Mouse (Mus musculus) thymus, postnatal 25 days (tissue): Measurements from ENCODE around the gene Il12rb1.

ENCODE experiments used
- DNase-seq: peaks from one replicate; pipeline ENCODE4 v3.0.0; 2022

The Il12rb1 gene

DNA sequence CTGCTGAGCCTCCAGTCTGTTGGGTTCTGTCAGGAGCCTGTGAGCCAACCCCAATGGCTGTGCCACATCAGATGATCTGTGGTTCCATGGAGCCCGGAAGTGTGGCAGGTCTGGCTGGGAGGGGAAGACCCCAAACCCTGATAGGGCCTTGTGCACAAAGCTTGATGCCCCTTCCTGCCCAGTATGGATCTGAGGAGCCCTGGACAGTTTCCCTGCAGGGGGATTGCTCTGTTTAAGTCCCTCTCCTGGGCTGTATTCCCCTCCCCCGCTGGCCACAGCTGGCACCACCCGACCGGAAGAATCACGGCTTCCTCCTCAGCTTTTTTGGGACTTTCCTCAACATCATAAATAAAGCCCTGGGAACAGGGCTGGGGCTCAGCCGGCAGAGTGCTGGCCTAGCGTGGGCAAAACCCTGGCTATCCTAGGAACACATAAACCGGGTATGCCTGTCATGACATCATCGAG lies 24.8 kb downstream of the Il12rb1 start:
- DNase-seq: peak; percentile 48

DNA sequence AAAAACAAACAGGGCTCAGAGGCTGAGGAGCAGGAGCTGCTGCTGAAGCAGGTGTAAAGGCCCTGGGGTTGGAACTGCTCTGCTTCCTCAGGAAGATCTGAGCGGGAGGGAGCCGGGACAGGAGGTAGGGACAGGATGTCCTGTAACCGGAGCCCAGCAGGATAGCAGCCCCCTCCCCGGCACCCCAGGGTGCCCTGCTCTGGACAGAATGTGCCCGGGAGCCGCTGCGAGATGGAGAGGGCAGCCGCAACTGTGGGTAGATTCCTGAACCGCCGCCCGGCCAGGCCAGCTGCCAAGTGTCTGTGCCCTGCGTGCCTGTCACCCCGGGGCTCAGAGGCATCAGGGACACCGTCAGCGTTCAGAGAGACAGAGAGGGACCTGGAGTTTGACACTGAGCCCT lies 25.3 kb downstream of the Il12rb1 start:
- no peak for DNase-seq

DNA sequence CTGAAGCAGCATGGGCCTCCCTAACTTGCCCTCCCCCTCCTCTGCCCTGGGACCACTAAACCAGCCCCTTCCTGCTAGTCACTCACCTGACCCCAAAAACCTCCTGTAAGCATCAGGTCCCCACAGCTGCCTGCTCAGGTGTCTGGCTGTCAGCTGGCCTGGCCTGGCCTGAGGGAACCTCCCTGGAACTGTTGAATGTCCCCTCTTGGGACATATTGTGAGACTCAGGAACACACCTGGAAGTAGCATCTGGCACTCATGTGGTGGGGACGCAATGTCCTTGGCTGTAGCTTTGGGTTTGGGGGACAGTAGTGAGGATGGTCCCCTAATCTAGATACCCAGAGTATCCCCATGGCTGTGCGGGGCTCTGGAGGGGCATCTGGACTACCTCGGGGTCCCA lies 25.8 kb downstream of the Il12rb1 start:
- no peak for DNase-seq

GRCm38 (mm10) chr8:70836666-70837065 lies 28.4 kb downstream of the Il12rb1 start:
- DNase-seq: no peak

GRCm38 (mm10) chr8:70838654-70839407 lies 30.6 kb downstream of the Il12rb1 start:
- no peak for DNase-seq

GRCm38 (mm10) chr8:70839408-70840351 lies 31.4 kb downstream of the Il12rb1 start, which contains the start of gene Arrdc2:
Arrdc2 (minus strand) TSS chr8:70839720.
- DNase-seq: peak; percentile 98

DNA sequence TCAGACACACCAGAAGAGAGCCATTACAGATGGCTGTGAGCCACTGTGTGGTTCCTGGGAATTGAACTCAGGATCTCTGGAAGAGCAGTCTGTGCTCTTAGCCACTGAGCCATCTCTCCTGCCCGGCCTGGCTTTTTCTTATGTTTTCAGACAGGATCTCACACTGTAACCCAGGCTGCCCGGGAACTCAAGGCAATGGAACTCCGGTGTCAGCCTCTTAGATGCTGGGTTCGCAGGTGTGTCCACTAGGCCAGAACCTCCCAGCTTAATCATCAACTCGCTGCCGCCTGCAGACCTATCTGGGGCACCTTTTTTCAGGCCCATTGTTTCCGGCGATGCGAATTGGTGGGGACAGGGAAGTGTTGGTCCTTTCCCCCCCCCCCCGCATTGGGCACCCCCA lies 32.3 kb downstream of the Il12rb1 start:
- DNase-seq: peak; percentile 11

DNA sequence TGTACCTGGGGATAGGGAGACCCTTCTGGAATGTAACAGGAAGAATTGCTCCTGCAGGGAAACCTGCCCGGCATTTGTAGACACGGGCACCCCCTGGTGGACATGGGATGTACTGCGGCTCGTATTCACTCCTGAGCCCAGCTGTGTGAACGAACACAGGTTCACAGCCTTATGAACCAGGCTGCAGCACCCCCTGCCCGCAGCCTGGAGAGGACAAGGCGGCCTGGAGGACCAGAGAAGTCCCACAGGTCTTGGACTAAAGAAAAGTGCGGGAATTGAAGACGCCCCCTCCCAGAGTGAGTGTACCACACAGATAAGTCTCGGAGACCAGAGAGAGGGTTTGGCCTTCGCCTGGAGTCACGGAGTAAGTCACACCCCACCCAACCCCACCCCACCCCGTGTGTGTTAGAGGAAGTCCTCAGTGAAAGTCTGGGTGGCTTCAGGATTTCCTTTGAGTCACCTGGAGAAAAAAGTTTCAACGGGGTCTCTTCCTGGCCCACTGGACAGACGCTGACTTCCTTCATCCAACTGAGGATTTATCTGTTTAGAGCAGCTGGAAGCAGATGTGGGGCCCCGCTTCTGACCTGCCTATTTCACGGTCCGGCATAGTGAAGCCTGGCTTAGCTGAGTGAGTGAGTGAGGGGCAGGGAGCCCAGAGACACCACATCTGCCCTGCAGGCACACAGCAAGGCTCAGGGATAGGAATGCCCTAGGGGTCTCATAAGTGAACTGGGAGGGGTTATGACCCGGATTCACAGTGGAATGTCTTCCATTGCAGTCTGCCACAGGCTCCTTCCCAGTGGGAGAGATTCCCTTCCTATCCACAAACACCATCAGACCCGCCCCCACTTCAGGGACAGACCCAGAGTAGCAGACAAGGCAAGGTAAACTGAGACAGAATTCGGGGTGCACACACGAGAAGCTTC lies 33.2 kb downstream of the Il12rb1 start:
- DNase-seq: peak; percentile 91

GRCm38 (mm10) chr8:70842484-70842883 lies 34.2 kb downstream of the Il12rb1 start:
- no peak for DNase-seq

DNA sequence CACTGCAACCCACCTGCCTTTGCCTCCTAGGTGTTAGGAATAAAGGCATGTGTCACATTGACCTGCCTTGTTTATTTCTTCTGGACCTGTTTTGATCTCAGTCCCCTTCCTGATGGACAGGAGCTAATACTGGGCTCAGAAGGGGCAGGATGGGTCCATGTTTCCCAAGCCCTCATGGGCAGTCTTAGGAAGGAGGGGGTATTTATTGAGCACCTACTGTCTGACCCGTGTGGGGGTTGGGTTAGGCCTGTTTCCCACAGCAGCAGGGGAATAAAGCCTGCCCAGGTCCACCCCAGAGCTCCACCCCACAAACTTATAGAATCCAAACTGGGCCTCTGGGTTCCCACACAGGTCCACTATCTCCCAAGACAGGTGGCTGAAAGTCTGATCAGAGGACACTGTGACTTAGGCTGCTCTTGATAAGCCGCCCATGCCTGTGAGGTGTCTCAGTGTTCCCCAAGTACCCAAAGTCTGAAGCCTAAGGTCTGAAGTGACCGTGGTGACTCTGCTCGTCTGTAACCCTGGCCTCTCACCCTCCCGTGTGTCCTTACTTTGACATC lies 35.0 kb downstream of the Il12rb1 start:
- no peak for DNase-seq

DNA sequence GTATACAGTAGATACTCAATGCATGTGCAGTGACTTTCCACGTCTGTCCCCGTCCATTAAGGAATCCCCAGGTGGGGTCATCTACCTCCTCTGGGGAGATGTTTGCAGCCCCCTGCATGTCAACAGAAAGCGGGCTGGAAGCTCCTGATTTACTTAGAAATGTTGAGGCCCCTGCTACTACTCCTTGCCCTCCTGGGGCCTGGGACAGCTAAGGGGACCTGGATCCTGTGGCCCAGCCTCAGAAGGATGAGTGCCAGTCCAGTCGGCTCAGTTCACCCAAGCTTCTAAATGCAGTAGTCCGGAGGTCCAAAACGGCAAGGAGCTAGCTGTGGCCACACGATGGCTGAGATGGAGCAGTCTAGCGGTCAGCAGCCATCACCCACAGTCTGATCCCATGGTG lies 35.7 kb downstream of the Il12rb1 start:
- no peak for DNase-seq

- peak; percentile 90 for DNase-seq
These were observed 36.3 kb downstream of the Il12rb1 start for GRCm38 (mm10) chr8:70844523-70844922.

DNA sequence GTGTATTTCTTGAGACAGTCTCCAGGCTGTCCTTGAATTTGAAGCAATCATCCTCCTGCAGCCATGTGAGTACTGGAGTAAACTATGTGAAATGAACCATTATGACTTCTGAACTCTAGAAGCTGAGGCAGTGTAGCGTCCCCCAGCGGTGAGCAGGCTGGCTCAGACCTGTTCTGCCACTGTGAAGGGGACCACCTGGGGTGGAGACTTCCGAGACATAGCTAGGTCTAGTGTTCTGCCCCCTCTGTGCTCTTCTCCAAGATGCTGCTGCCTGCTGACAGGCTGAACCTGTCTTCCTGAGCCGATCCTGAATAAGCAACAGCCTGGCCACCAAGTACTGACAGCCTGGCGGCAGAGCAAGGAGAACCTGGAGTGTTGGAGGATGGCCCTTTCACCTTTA lies 36.9 kb downstream of the Il12rb1 start:
- DNase-seq: no peak

- DNase-seq: peak; percentile 64
These were observed 38.3 kb downstream of the Il12rb1 start for GRCm38 (mm10) chr8:70846371-70847154.

DNA sequence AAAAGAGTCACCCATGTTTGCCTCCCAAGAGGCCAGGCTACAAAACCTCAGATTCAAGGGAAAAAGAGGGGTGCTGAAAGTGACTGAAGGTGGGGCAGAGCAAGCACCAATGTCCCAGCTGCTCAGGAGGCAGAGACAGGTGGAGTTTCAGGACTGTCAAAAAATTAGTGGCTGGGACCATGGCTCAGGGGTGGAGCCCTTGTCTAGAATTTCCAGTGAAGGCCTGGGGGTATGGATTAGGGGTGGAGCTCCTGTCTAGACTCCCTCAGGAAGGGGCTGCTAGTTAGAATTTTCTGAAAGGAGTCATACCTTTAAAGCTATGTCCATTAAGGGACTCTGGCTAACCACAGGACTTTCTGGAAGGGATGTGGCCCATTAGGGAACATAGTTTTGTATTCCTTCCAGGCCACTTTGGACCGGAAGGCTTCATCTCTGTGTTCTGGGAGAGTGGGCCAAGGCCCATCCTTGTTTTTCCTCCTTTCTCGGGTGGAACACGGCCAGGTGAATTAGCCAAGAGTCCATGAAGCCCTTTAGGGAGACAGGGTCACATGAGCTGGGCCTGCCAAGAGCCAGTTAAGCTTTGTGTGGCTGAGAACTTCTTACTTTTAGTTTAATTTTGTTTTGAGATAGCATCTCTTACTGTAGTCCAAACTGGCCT lies 41.2 kb downstream of the Il12rb1 start:
- no peak for DNase-seq

GRCm38 (mm10) chr8:70850132-70850845 lies 42.0 kb downstream of the Il12rb1 start:
- DNase-seq: no peak

GRCm38 (mm10) chr8:70850947-70851346 lies 42.7 kb downstream of the Il12rb1 start:
- DNase-seq: no peak

DNA sequence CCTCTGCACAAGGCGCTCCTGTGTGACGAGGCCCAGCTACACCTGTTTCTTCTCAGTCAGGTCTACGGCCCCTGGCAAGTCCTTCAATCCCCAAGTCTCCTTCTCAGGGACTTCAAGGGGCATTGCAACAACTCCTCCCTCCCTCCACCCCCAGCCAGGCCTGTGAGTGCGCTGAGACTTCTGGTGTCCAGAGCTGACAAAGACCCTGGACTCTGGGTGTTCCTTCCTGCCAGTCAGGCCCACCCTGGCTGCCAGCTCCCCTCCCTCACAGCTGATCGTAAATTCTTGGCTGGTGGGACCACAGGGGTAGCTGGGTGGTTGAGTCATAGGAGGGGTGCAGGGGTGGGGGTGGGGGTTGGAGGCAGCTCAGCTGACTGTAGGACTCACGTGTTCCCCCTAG lies 43.6 kb downstream of the Il12rb1 start:
- no peak for DNase-seq

DNA sequence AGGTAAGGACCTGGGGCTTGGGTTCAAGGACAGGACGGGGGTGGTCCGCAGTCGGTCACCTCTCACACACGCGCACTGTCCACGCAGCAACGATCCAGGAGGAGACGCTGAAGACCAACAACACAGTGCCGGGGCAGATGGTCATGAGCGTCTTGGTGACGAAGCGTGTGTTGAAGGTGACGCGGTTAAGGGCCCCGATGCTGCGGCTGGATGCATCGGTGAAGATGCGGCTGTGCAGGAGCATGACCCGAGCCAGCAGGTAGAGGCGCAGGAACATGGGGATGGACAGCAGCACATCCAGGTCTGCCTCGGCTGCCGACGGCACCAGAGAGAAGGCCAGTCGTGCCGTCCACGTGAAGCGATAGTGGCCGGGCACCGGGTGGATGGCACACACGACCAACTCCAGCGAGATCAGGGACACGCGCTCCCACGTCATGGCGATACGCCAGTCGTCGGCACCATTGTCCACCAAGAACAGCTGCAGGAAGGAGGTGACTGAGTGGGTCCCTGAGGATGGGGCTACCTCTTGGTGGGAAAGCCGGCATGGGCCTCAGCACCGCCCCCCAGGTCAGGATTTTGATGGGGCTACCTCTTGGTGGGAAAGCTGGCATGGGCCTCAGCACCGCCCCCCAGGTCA lies 44.5 kb downstream of the Il12rb1 start:
- DNase-seq: no peak

DNA sequence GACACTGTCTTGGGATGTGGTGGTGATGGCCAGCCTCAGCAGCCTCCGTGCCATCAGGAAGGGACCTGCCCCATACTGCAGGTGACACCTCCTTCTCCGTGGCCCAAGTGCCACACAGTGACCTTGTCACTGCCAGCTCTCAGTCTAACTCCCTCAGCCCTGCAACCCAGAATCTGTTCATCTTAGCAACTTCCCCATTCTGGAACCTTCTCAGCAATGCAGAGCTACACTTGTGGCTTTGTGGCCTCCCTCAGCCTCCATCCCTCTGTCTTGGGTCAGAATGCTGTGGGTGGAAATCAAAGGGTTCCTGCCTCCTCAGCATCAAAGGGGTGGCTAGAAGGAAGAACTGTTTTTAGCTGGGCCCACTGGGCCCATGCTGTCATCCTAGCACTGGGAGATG lies 45.6 kb downstream of the Il12rb1 start:
- no peak for DNase-seq
